Mouse (Mus musculus) myocyte (in vitro differentiated cells): ENCODE results near the gene Gpsm1. TPM values are rescaled to one million over a fixed set of nuclear protein-coding genes. Genes with fewer than 3 reads are reported as not detected.

Experiments
- H3K27me3 ChIP-seq: one replicate; pipeline ENCODE4 v1.6.1; 2011; ENCODE audit not compliant: control insufficient read depth, insufficient read depth, insufficient read length
- H3K36me3 ChIP-seq: one replicate; pipeline ENCODE4 v1.6.1; 2011; ENCODE audit not compliant: control insufficient read depth, insufficient read depth
- H3K4me2 ChIP-seq: one replicate; pipeline ENCODE4 v1.6.1; 2011; ENCODE audit warnings: low read depth, control low read depth
- H3K4me3 ChIP-seq: one replicate; pipeline ENCODE4 v1.5.1; 2011; ENCODE audit warnings: mild to moderate bottlenecking, control low read depth, moderate library complexity
- H3K79me2 ChIP-seq: one replicate; pipeline ENCODE4 v1.6.1; 2011; ENCODE audit not compliant: control insufficient read depth, insufficient read depth
- H3ac ChIP-seq: one replicate; pipeline ENCODE4 v1.6.1; 2011; ENCODE audit not compliant: control insufficient read depth, insufficient read length
- CEBPB ChIP-seq: IDR thresholded peaks from 2 replicates; pipeline ENCODE4 v1.6.1; 2011; ENCODE audit warnings: mild to moderate bottlenecking, moderate library complexity; ENCODE audit not compliant: poor library complexity, insufficient read depth, severe bottlenecking
- E2F4 ChIP-seq: IDR thresholded peaks from one replicate; pipeline ENCODE4 v1.6.1; 2011; ENCODE audit warnings: mild to moderate bottlenecking, control low read depth, moderate library complexity; ENCODE audit not compliant: insufficient read depth
- MAX ChIP-seq: IDR thresholded peaks from one replicate; pipeline ENCODE4 v1.6.1; 2011; ENCODE audit warnings: low read depth, mild to moderate bottlenecking, control low read depth
- MYOD1 ChIP-seq, 3 experiments: IDR thresholded peaks; one replicate each; pipeline ENCODE4 v1.6.1; 2011; ENCODE audit warnings: control low read depth in 2 of 3, low read depth in 2 of 3, mild to moderate bottlenecking in 2 of 3, moderate library complexity in 1 of 3; ENCODE audit not compliant: insufficient read length in 2 of 3, control insufficient read depth in 1 of 3
- MYOG ChIP-seq, 3 experiments: IDR thresholded peaks; one replicate each; pipeline ENCODE4 v1.6.1; 2011; ENCODE audit warnings: control low read depth in 2 of 3, low read depth in 2 of 3, mild to moderate bottlenecking in 2 of 3; ENCODE audit not compliant: insufficient read length in 2 of 3, control insufficient read depth in 1 of 3, insufficient read depth in 1 of 3
- POLR2A ChIP-seq: IDR thresholded peaks from one replicate; pipeline ENCODE4 v1.6.1; 2011; ENCODE audit warnings: low read depth, mild to moderate bottlenecking, control low read depth, moderate library complexity; ENCODE audit not compliant: insufficient read length
- POLR2AphosphoS2 ChIP-seq: IDR thresholded peaks from one replicate; pipeline ENCODE4 v1.6.1; 2011; ENCODE audit warnings: low read depth, control low read depth; ENCODE audit not compliant: insufficient read length
- REST ChIP-seq: IDR thresholded peaks from one replicate; pipeline ENCODE4 v1.6.1; 2011; ENCODE audit warnings: mild to moderate bottlenecking, control low read depth, moderate library complexity; ENCODE audit not compliant: insufficient read depth, insufficient read length
- SRF ChIP-seq: IDR thresholded peaks from one replicate; pipeline ENCODE4 v1.6.1; 2011; ENCODE audit warnings: low read depth; ENCODE audit not compliant: control insufficient read depth, insufficient read length
- TCF12 ChIP-seq: IDR thresholded peaks from one replicate; pipeline ENCODE4 v1.6.1; 2011; ENCODE audit warnings: mild to moderate bottlenecking, control low read depth; ENCODE audit not compliant: poor library complexity, insufficient read depth, severe bottlenecking
- TCF3 ChIP-seq: IDR thresholded peaks from one replicate; pipeline ENCODE4 v1.6.1; 2011; ENCODE audit warnings: low read depth, control low read depth; ENCODE audit not compliant: insufficient read length
- USF1 ChIP-seq: IDR thresholded peaks from one replicate; pipeline ENCODE4 v1.6.1; 2011; ENCODE audit warnings: low read depth, mild to moderate bottlenecking, control low read depth, moderate library complexity
- polyA plus RNA-seq: library from polyadenylated mRNA; unstranded; fragments of >200 nt; fragmentation: generic; extraction: Trizol; gene quantifications from one replicate; pipeline ENCODE4 v1.2.1, GENCODE M21; 2012; ENCODE audit warnings: missing spikeins

Gpsm1 gene
- polyA plus RNA-seq, 1 experiment: 11.7 TPM

GRCm38 (mm10) chr2:26352291-26352910 lies 37.1 kb downstream of the Gpsm1 start:
- peaks cover 4% of the 10 kb centered on the region for H3K36me3 ChIP-seq
- peak overlapping the region; percentile 86 for H3ac ChIP-seq
- TF ChIP-seq MYOG (IDR thresholded peaks at IDR 0.05; ENCODE audit: control insufficient read depth in 1 of 3, insufficient read depth in 1 of 3, insufficient read length in 2 of 3, low read depth in 2 of 3): peak in 2 of 3 experiments; percentile 15 to 60
- TF ChIP-seq CEBPB: no peak
- TF ChIP-seq MYOD1 (IDR thresholded peaks at IDR 0.05; ENCODE audit: control insufficient read depth in 1 of 3, insufficient read length in 2 of 3, low read depth in 2 of 3): peak in 1 of 3 experiments; percentile 48
- no peak for TF ChIP-seq SRF
- no peak for TF ChIP-seq POLR2AphosphoS2
- no peak for TF ChIP-seq E2F4
- H3K4me2 ChIP-seq: peak overlapping the region; percentile 83
- peak overlapping the region; percentile 56 for H3K4me3 ChIP-seq
- H3K27me3 ChIP-seq: no peaks in the 10 kb centered on the region
- peaks cover 11% of the 10 kb centered on the region for H3K79me2 ChIP-seq

- Histone ChIP-seq H3ac (no peak overlapping the region), H3K36me3 (no peaks in the 10 kb centered on the region), H3K4me2 (peak overlapping the region; percentile 83), H3K4me3 (peak overlapping the region; percentile 56), H3K79me2 (peaks cover 11% of the 10 kb centered on the region), H3K27me3 (no peaks in the 10 kb centered on the region)
- TF ChIP-seq TCF3 (no peak), MAX (no peak), TCF12 (no peak)
Measured at GRCm38 (mm10) chr2:26353066-26353980, 38.0 kb downstream of the Gpsm1 start.

- Histone ChIP-seq H3K36me3 (no peaks in the 10 kb centered on the region), H3K4me3 (no peak overlapping the region), H3K4me2 (no peak overlapping the region), H3ac (no peak overlapping the region), H3K27me3 (no peaks in the 10 kb centered on the region), H3K79me2 (peaks cover 11% of the 10 kb centered on the region)
- no peak for TF ChIP-seq TCF3
- no peak for TF ChIP-seq CEBPB
- no peak for TF ChIP-seq MAX
- no peak for TF ChIP-seq USF1
- no peak for TF ChIP-seq REST
- TF ChIP-seq TCF12: no peak
- no peak for TF ChIP-seq MYOG (IDR thresholded peaks at IDR 0.05; ENCODE audit: control insufficient read depth in 1 of 3, insufficient read depth in 1 of 3, insufficient read length in 2 of 3, low read depth in 2 of 3)
- TF ChIP-seq POLR2A: no peak
- TF ChIP-seq SRF: no peak
- no peak for TF ChIP-seq POLR2AphosphoS2
- TF ChIP-seq MYOD1 (IDR thresholded peaks at IDR 0.05; ENCODE audit: control insufficient read depth in 1 of 3, insufficient read length in 2 of 3, low read depth in 2 of 3): no peak
Measured at GRCm38 (mm10) chr2:26354401-26354800, 39.1 kb downstream of the Gpsm1 start.

- Histone ChIP-seq H3K4me2 (no peak overlapping the region), H3K36me3 (no peaks in the 10 kb centered on the region), H3ac (no peak overlapping the region), H3K79me2 (peaks cover 2% of the 10 kb centered on the region), H3K27me3 (no peaks in the 10 kb centered on the region), H3K4me3 (no peak overlapping the region)
- no peak for TF ChIP-seq MYOG (IDR thresholded peaks at IDR 0.05; ENCODE audit: control insufficient read depth in 1 of 3, insufficient read depth in 1 of 3, insufficient read length in 2 of 3, low read depth in 2 of 3)
- TF ChIP-seq CEBPB: no peak
- no peak for TF ChIP-seq TCF12
- no peak for TF ChIP-seq E2F4
- no peak for TF ChIP-seq MAX
- no peak for TF ChIP-seq MYOD1 (IDR thresholded peaks at IDR 0.05; ENCODE audit: control insufficient read depth in 1 of 3, insufficient read length in 2 of 3, low read depth in 2 of 3)
- no peak for TF ChIP-seq TCF3
- TF ChIP-seq POLR2AphosphoS2: no peak
- no peak for TF ChIP-seq USF1
- no peak for TF ChIP-seq POLR2A
- no peak for TF ChIP-seq SRF
- TF ChIP-seq REST: no peak
Measured at GRCm38 (mm10) chr2:26356231-26356630, 40.9 kb downstream of the Gpsm1 start.

GRCm38 (mm10) chr2:26356678-26357077 lies 41.4 kb downstream of the Gpsm1 start:
- no peak overlapping the region for H3K4me2 ChIP-seq
- no peaks in the 10 kb centered on the region for H3K27me3 ChIP-seq
- TF ChIP-seq POLR2A (no peak), TCF12 (no peak), USF1 (no peak), POLR2AphosphoS2 (no peak), E2F4 (no peak), TCF3 (no peak), MYOG (IDR thresholded peaks at IDR 0.05; ENCODE audit: control insufficient read depth in 1 of 3, insufficient read depth in 1 of 3, insufficient read length in 2 of 3, low read depth in 2 of 3) (no peak), CEBPB (no peak), MYOD1 (IDR thresholded peaks at IDR 0.05; ENCODE audit: control insufficient read depth in 1 of 3, insufficient read length in 2 of 3, low read depth in 2 of 3) (no peak), REST (no peak), SRF (no peak), MAX (no peak)
- no peaks in the 10 kb centered on the region for H3K36me3 ChIP-seq
- no peak overlapping the region for H3ac ChIP-seq
- H3K4me3 ChIP-seq: no peak overlapping the region
- no peaks in the 10 kb centered on the region for H3K79me2 ChIP-seq
